Mouse (Mus musculus): Measurements from ENCODE around the gene Hist1h2bc. TPM values are rescaled to one million over a fixed set of nuclear protein-coding genes. Genes with fewer than 3 reads are reported as not detected.
A peak's percentile ranks its signal among the peaks of the same experiment; 100 is the strongest.
"Not testable (repeated sequence)": the region's sequence is repeated elsewhere in the genome, so short reads cannot be mapped to it uniquely, and the experiment has no call there.

Hist1h2bc gene
- polyA plus RNA-seq, 1 experiment, result 44.4 TPM

- no peak overlapping the region for H3K27ac ChIP-seq (ENCODE audit: insufficient read depth, low read length)
- H3K4me1 ChIP-seq (ENCODE audit: control insufficient read depth, insufficient read depth, insufficient read length), result peaks cover 4% of the 10 kb centered on the region
- 7% methylated on average over 8 of the region's 8 CpGs for WGBS
- no peaks in the 10 kb centered on the region for H3K27me3 ChIP-seq (ENCODE audit: control insufficient read depth, insufficient read depth, low read length)
- H3K4me3 ChIP-seq (ENCODE audit: extremely low read depth, insufficient read depth, insufficient read length), result no peak overlapping the region
- TF ChIP-seq POLR2A (IDR thresholded peaks at IDR 0.05; ENCODE audit: low read depth, low read length) (no peak), CTCF (IDR thresholded peaks at IDR 0.05; ENCODE audit: extremely low read depth, insufficient read depth, insufficient read length, insufficient replicate concordance) (peak; percentile 67; the same call in 1 of the 2 replicates)
- no peaks in the 10 kb centered on the region for H3K36me3 ChIP-seq (ENCODE audit: control insufficient read depth, insufficient read depth, low read length)
- peak; percentile 71 to 75 for DNase-seq (ENCODE audit: low read depth in 1 of 2, low spot score in 2 of 2)
Observed at GRCm38 (mm10) chr13:23700786-23701520, 17.0 kb downstream of the Hist1h2bc start.

GRCm38 (mm10) chr13:23702220-23702619, 18.2 kb downstream of the Hist1h2bc start:
- no peaks in the 10 kb centered on the region for H3K36me3 ChIP-seq (ENCODE audit: control insufficient read depth, insufficient read depth, low read length)
- WGBS, result 71% methylated on average over 4 of the region's 4 CpGs
- H3K27me3 ChIP-seq (ENCODE audit: control insufficient read depth, insufficient read depth, low read length), result no peaks in the 10 kb centered on the region
- no peak overlapping the region for H3K4me3 ChIP-seq (ENCODE audit: extremely low read depth, insufficient read depth, insufficient read length)
- no peak overlapping the region for H3K27ac ChIP-seq (ENCODE audit: insufficient read depth, low read length)
- no peaks in the 10 kb centered on the region; the same call in 1 of the 2 replicates for H3K4me1 ChIP-seq (ENCODE audit: control insufficient read depth, insufficient read depth, insufficient read length)
- no peak for TF ChIP-seq POLR2A (IDR thresholded peaks at IDR 0.05; ENCODE audit: low read depth, low read length)
- TF ChIP-seq CTCF (IDR thresholded peaks at IDR 0.05; ENCODE audit: extremely low read depth, insufficient read depth, insufficient read length, insufficient replicate concordance), result no peak
- no peak for DNase-seq (ENCODE audit: low read depth in 1 of 2, low spot score in 2 of 2)

- not testable (repeated sequence) for H3K27ac ChIP-seq (ENCODE audit: insufficient read depth, low read length); DNase-seq (ENCODE audit: low read depth in 1 of 2, low spot score in 2 of 2); H3K27me3 ChIP-seq (ENCODE audit: control insufficient read depth, insufficient read depth, low read length); H3K4me1 ChIP-seq (ENCODE audit: control insufficient read depth, insufficient read depth, insufficient read length); H3K36me3 ChIP-seq (ENCODE audit: control insufficient read depth, insufficient read depth, low read length); H3K4me3 ChIP-seq (ENCODE audit: extremely low read depth, insufficient read depth, insufficient read length)
- 81% methylated on average over 2 of the region's 2 CpGs for WGBS
Observed at GRCm38 (mm10) chr13:23702801-23703200, 18.8 kb downstream of the Hist1h2bc start.

GRCm38 (mm10) chr13:23705751-23706356, 21.9 kb downstream of the Hist1h2bc start:
- no peaks in the 10 kb centered on the region for H3K36me3 ChIP-seq (ENCODE audit: control insufficient read depth, insufficient read depth, low read length)
- WGBS, result 65% methylated on average over 7 of the region's 7 CpGs
- TF ChIP-seq POLR2A (IDR thresholded peaks at IDR 0.05; ENCODE audit: low read depth, low read length) (no peak), CTCF (IDR thresholded peaks at IDR 0.05; ENCODE audit: extremely low read depth, insufficient read depth, insufficient read length, insufficient replicate concordance) (no peak)
- no peaks in the 10 kb centered on the region for H3K27me3 ChIP-seq (ENCODE audit: control insufficient read depth, insufficient read depth, low read length)
- H3K4me3 ChIP-seq (ENCODE audit: extremely low read depth, insufficient read depth, insufficient read length), result no peak overlapping the region
- peak overlapping the region; percentile 49; the same call in 1 of the 2 replicates for H3K27ac ChIP-seq (ENCODE audit: insufficient read depth, low read length)
- peaks cover 2% of the 10 kb centered on the region; the same call in 1 of the 2 replicates for H3K4me1 ChIP-seq (ENCODE audit: control insufficient read depth, insufficient read depth, insufficient read length)
- no peak for DNase-seq (ENCODE audit: low read depth in 1 of 2, low spot score in 2 of 2)

GRCm38 (mm10) chr13:23706771-23707170, 22.8 kb downstream of the Hist1h2bc start:
- TF ChIP-seq CTCF (IDR thresholded peaks at IDR 0.05; ENCODE audit: extremely low read depth, insufficient read depth, insufficient read length, insufficient replicate concordance) (no peak), POLR2A (IDR thresholded peaks at IDR 0.05; ENCODE audit: low read depth, low read length) (no peak)
- 92% methylated on average over 12 of the region's 12 CpGs for WGBS
- H3K36me3 ChIP-seq (ENCODE audit: control insufficient read depth, insufficient read depth, low read length), result no peaks in the 10 kb centered on the region
- no peak overlapping the region for H3K27ac ChIP-seq (ENCODE audit: insufficient read depth, low read length)
- no peak for DNase-seq (ENCODE audit: low read depth in 1 of 2, low spot score in 2 of 2)
- no peak overlapping the region for H3K4me3 ChIP-seq (ENCODE audit: extremely low read depth, insufficient read depth, insufficient read length)
- H3K4me1 ChIP-seq (ENCODE audit: control insufficient read depth, insufficient read depth, insufficient read length), result peaks cover 2% of the 10 kb centered on the region; the same call in 1 of the 2 replicates
- H3K27me3 ChIP-seq (ENCODE audit: control insufficient read depth, insufficient read depth, low read length), result no peaks in the 10 kb centered on the region

- Histone ChIP-seq H3K4me1 (ENCODE audit: control insufficient read depth, insufficient read depth, insufficient read length) (peaks cover 5% of the 10 kb centered on the region; the same call in 1 of the 2 replicates), H3K27ac (ENCODE audit: insufficient read depth, low read length) (no peak overlapping the region), H3K4me3 (ENCODE audit: extremely low read depth, insufficient read depth, insufficient read length) (no peak overlapping the region), H3K36me3 (ENCODE audit: control insufficient read depth, insufficient read depth, low read length) (no peaks in the 10 kb centered on the region), H3K27me3 (ENCODE audit: control insufficient read depth, insufficient read depth, low read length) (no peaks in the 10 kb centered on the region)
- TF ChIP-seq CTCF (IDR thresholded peaks at IDR 0.05; ENCODE audit: extremely low read depth, insufficient read depth, insufficient read length, insufficient replicate concordance) (no peak), POLR2A (IDR thresholded peaks at IDR 0.05; ENCODE audit: low read depth, low read length) (no peak)
- WGBS, result 88% methylated on average over 4 of the region's 4 CpGs
- no peak for DNase-seq (ENCODE audit: low read depth in 1 of 2, low spot score in 2 of 2)
Observed at GRCm38 (mm10) chr13:23708041-23708440, 24.0 kb downstream of the Hist1h2bc start.

- DNase-seq (ENCODE audit: low read depth in 1 of 2, low spot score in 2 of 2), result no peak
- WGBS, result 82% methylated on average over 4 of the region's 4 CpGs
- Histone ChIP-seq H3K27me3 (ENCODE audit: control insufficient read depth, insufficient read depth, low read length) (no peaks in the 10 kb centered on the region), H3K4me1 (ENCODE audit: control insufficient read depth, insufficient read depth, insufficient read length) (peaks cover 5% of the 10 kb centered on the region; the same call in 1 of the 2 replicates), H3K4me3 (ENCODE audit: extremely low read depth, insufficient read depth, insufficient read length) (no peak overlapping the region), H3K36me3 (ENCODE audit: control insufficient read depth, insufficient read depth, low read length) (no peaks in the 10 kb centered on the region), H3K27ac (ENCODE audit: insufficient read depth, low read length) (no peak overlapping the region)
- TF ChIP-seq CTCF (IDR thresholded peaks at IDR 0.05; ENCODE audit: extremely low read depth, insufficient read depth, insufficient read length, insufficient replicate concordance), result no peak
- TF ChIP-seq POLR2A (IDR thresholded peaks at IDR 0.05; ENCODE audit: low read depth, low read length), result no peak
Observed at GRCm38 (mm10) chr13:23708654-23709053, 24.7 kb downstream of the Hist1h2bc start.
